Mouse (Mus musculus) skeletal muscle tissue, adult 2 months (tissue): ENCODE data around the gene Fasn.
"Not testable (repeated sequence)": the region's sequence is repeated elsewhere in the genome, so short reads cannot be mapped to it uniquely, and the experiment has no call there.

Source experiments
- DNase-seq: peaks from one replicate; pipeline ENCODE4 v3.0.0-alpha.2; 2012; ENCODE audit warnings: low read depth, low spot score

Gene Fasn

GRCm38 (mm10) chr11:120823956-120824786 lies at the start of gene Fasn:
TSS of gene Fasn (minus strand) at chr11:120824547.
- DNase-seq, result peak; percentile 92

DNA sequence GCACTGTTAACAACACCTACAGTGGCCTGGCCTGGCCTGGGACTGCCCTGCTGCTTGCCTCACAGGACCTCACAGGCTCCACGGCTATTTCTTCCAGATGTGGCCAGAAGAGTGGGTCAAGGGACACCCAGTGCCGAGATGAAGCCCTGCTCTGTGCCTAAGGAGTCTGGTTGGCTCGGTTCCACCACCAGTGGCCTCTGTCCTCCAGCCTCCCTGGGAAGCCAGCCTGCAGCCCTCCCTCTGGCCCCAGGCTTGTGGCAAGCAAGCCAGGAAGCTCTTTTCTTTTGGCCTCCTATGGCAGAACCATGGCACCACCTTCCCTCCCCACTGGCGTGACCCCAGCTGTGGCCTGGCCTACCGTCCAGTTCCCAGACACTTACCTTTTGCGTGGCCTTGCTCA lies 48.9 kb upstream of the Fasn start:
- peak; percentile 67 for DNase-seq

DNA sequence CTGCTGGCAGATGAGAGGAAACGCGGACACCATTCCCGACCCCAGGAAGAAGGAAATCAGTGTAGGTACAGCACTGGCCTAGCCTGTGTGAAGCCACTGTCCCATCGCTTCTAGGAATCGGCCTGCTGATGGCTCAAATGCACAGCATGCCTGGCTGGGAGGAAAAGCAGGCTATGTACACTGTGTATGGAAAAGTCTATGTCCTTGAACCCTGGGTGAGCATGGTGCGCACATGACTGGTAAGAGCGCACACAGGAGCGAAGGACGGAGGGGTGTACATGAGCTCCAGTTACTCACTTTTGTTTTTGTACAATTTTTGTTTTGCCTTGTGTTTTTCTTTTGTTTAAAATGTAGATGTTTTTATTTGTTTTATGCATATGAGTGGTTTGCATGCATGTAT lies 47.2 kb upstream of the Fasn start:
- no peak for DNase-seq

DNA sequence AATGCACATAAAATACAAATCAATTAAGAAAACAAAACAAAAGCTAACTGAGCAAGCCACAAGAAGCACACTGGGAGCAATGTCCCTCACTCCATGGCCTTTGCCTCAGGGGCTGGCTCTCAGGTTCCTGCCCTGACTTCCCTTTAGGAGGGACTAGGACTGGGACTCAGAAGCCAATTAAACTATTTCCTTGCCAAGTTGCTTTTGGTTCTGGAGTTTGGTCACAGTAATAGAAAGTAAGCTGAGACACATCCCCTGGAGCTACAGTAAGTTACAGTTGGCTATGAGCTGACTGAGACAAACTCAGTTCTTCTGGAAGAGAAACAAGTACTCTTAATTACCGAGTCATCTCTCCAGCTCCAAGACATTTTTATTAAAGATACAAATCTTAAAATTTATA lies 41.5 kb upstream of the Fasn start:
- no peak for DNase-seq

DNA sequence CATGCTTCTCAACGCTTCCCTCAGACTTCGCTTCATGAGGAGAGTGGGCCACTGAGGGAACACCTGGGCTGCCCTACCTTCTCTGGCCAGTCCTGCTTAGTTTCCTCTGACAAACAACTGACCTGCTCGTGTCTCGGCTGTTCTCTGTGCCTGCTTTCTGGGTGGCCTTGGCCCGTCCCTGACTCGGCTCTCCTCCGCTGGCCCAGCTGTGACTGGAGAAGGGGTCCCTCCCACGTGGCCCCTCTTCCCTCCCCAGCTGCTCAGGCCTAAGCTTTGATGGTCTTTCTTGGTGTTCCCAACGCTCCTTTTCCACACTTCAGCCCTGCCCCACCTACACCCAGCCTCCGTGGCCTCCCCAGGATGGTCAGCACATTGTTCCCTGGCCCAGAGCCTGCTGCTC lies 38.5 kb upstream of the Fasn start:
- DNase-seq, result no peak

GRCm38 (mm10) chr11:120855938-120856337 lies 31.6 kb upstream of the Fasn start:
- not testable (repeated sequence) for DNase-seq

GRCm38 (mm10) chr11:120853788-120854187 lies 29.4 kb upstream of the Fasn start:
- no peak for DNase-seq

DNA sequence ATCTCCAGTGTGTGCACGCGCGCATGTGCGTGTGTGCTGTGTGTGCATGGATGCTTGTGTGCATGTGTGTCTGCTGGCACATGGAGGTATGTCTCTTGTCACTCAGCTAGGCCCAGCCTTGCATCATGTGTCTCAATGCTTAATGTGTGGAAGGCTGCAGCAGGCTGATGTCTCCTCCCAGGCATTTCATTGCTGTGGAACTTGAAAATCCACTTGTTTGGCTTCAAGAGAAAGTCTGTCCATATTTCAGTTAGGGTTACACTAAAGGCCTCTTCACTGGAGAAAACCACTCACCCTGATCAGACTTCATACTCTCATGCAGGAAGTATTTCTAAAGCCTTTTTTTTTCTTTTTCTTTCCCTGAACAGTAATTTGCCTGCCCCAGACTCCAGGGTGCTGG lies 28.8 kb upstream of the Fasn start:
- DNase-seq, result no peak

GRCm38 (mm10) chr11:120852083-120852935 lies 28.0 kb upstream of the Fasn start:
- DNase-seq, result peak; percentile 25

DNA sequence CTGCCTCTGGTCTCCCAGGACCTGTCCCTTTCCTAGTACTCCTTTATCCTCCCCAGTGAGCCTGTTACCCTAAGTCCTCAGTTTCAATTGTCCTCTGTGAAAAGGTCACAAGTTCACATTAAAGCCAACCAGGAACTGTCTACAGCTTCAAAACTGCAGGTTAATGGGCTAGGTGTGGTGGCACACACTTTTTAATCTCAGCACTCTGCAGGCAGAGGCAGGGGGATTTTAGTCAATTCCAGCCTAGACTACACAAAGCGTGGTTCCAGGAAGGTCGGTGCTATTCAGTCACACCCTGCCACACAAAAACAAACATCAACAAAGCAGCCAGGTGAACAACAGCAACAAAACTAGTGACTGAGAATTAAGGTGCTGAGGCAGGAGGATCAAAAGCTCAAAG lies 27.2 kb upstream of the Fasn start:
- no peak for DNase-seq

GRCm38 (mm10) chr11:120851132-120851531 lies 26.8 kb upstream of the Fasn start:
- no peak for DNase-seq

DNA sequence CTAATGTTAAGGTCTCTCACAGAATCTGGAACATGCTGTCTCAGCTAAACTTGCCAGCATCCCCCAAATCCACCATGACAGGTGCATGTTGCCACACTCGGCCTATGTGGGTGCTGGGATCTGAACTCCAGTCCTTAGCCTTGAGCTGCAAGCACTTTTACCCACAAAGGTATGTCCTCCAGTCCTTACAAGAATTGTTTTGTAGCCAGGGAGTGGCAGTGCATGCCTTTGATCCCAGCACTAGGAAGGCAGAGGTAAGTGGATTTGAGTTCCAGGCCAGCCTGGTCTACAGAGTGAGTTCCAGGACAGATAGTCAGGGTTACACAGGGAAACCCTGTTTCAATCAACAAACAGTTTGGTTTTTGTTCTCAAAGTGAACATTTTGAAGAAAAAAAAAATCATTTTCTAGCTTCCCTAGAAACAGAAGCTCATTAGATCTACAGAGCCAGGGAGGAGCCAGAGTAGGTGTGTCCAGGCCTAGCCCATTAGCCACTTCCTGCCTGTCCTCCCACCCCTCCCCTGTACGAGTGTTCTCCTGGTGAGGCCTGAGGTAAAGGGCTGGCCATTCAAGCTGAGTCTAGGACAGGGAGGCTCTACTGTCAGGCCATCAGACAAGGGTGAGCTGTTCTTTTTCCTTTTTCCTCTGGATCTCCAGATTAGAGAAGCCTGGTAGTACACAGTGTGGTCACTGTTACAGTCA lies 26.1 kb upstream of the Fasn start:
- DNase-seq, result no peak

DNA sequence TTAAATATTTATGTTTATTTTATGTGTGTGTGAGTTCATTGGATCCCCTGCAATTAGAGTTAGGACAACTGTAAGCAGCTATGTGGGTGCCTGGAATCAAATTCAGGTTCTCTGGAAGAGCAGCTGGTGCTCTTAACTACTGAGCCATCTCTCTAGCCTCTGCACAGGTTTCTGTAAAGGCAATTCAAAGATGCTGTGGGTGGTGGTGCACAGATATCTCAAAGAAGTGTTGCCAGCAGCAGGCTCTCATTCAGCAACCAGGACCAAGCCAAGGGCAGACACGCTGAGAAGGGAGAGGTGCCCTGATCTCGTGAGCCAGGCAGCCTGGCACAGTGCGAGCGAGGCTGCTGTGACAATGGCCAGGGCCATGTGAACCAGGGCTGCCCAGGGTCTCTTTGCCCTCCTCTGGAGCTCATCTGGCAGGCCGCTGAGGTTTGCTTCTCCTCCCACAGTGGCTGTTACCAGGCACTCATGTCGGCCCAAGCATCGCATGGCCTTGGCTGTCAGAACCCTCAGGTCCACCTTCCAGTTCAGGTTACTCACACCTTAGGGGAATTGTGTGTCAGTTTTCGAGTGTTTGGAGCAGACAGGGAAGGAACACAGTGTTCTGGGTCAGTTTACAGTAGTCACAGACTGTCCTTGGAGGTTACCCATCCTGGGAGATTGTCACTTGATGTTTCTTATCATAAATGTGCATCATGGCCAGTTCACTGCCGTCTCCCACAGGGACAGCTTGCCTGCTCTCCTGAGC lies 22.6 kb upstream of the Fasn start:
- peak; percentile 56 for DNase-seq

DNA sequence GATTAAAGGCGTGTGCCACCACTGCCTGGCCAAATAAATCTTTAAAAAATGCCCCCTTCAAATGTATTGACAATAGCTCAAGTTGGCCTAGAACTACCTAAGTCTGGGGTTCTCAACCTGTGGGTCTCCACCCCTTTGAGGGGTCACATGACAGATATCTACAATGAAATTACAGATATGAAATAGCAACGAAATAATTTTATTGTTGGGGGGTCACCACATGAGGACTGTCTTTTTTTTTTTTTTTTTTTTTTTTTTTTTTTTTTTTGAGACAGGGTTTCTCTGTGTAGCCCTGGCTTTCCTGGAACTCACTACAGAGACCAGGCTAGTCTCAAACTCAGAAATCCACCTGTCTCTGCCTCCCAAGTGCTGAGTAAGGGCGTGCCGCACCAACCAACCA lies 20.0 kb upstream of the Fasn start:
- no peak for DNase-seq

DNA sequence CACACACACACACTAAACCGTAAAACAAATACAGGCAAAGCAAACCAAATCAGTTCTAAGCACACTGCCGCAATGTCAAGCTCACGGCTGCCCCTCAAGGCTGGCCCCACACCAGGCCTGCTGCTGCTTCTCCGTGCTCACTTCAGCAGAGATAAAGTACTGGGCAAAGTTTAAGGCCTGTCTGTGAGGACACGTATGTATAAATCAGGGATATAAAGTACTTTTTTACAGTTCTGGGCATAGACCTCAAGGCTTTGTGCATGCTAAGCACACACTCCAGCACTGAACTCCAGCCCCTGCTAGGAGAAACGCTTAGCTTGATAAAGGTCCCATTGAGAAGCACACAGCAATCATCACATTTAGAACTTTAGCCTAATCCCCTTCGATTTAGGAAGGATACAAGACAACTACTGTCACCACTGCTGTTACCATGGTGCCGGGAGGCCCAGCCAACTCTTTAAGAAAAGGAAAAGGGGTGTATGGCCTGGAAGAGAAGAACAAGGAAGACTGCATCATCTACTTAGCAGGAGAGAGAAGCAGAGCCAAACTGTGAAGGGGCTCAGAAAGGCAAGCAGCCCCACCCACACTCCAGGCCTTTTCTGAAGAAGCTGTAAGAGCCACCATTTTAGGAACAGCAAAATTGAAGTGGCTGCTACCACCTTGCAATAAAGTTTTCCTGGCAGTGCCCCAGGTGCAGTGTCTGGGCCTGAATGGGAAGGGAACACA lies 9.4 kb upstream of the Fasn start:
- no peak for DNase-seq

GRCm38 (mm10) chr11:120832962-120833361 lies 8.6 kb upstream of the Fasn start:
- DNase-seq, result not testable (repeated sequence)

DNA sequence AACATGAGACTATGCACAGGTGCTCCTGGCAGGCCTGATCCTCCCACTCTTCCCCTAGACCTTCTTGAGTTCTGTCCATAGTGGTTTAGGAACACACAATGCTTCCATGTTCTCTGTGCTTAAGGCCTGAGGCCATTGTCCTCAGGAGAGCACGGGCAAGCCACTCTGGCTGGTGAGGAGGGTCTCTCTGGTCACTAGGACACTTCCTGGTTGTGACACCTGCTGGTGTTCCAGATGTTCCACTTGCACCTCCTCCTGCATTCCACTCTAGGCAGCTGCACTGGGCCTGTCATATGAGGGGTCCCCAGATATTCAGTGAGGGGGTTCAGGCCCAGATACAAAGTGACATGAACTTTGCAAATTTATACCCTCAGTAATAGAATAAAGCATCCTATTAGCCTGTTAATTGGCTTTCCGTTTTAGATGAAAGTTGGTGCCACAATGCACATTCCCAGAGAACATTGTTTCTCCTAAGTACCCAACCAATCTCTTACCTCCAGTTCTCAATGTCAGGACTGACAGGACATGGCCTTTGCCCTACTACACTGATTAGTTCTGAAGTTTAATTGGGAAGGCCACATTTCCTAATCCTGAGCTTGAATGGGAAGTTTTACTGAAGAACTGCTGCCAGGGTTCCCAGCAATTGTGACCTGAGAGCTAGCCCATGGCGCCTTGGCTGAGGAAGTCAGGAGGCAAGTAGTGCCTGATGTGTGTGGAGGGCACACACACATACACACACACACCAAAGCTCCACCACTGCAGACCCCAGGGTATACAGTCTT lies 7.5 kb upstream of the Fasn start:
- DNase-seq, result no peak

GRCm38 (mm10) chr11:120830686-120831085 lies 6.3 kb upstream of the Fasn start:
- no peak for DNase-seq

DNA sequence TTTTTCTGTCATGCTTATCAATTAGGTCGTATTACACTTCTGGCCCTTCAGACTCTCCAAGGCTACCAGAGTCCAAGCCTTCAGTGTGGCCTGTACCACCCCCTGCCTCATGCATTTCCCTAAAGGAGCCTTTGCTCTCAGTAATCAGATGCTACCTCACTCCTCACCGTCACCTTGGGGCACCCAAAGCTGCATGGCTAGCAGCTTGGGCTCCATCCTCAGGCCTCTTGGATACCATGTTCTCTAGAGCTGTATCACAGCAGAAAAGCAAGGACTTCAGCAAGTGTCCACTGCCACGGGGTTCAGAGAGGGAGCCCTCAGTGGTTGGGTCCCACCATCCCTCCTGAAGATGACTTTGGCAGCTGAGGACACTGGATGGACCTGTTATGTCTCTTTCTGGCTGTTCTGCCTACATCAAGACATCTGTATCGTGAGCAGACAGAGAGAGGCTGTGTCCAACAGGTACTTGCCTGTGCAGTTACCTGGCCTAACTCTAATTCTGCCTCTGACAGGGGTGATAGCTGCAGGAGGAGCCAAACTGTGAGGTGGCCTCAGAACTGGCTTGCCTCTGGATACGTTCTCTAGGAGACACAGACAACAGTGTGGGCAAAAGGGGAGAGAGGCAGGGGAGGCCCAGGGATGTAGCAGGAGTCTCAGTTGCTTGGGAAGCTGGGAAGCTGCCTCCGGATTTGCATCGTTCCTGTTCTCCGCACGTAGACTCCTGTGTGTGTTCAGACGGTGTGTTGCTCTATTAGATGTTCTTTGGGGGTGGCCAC lies 5.6 kb upstream of the Fasn start:
- DNase-seq, result no peak
